Mouse (Mus musculus) gastrocnemius, postnatal 10 days (tissue): ENCODE data around the gene Cox11. TPM values are rescaled to one million over a fixed set of nuclear protein-coding genes. Genes with fewer than 3 reads are reported as not detected.

Source experiments
- DNase-seq: peaks from one replicate; pipeline ENCODE4 v3.0.0; 2021; ENCODE audit warnings: mixed read lengths
- total RNA-seq, 2 experiments: library from RNA; stranded (reverse); gene quantifications; 2 replicates each; pipeline ENCODE4 v1.2.3; 2021

The Cox11 gene
- total RNA-seq, 2 experiments from 2014 or later: 21.6 to 22.2 TPM

- DNase-seq: no peak
These were observed 26.5 kb downstream of the Cox11 start for GRCm38 (mm10) chr11:90664345-90664986.

- DNase-seq: peak; percentile 34
These were observed 27.2 kb downstream of the Cox11 start for GRCm38 (mm10) chr11:90665161-90665560.

- no peak for DNase-seq
These were observed 28.3 kb downstream of the Cox11 start for GRCm38 (mm10) chr11:90666144-90666757.

- DNase-seq: no peak
These were observed 28.9 kb downstream of the Cox11 start for GRCm38 (mm10) chr11:90666916-90667315.

GRCm38 (mm10) chr11:90667325-90667724 is 29.4 kb downstream of the Cox11 start:
- no peak for DNase-seq

- DNase-seq: no peak
These were observed 37.6 kb downstream of the Cox11 start for GRCm38 (mm10) chr11:90675479-90676110.

GRCm38 (mm10) chr11:90677027-90677426 is 39.1 kb downstream of the Cox11 start:
- DNase-seq: no peak

- no peak for DNase-seq
These were observed 39.9 kb downstream of the Cox11 start for GRCm38 (mm10) chr11:90677771-90678288.

- no peak for DNase-seq
These were observed 40.6 kb downstream of the Cox11 start for GRCm38 (mm10) chr11:90678582-90678981.

GRCm38 (mm10) chr11:90681171-90681570 is 43.2 kb downstream of the Cox11 start:
- DNase-seq: no peak

GRCm38 (mm10) chr11:90684765-90685164 is 46.8 kb downstream of the Cox11 start:
- DNase-seq: no peak

- DNase-seq: no peak
These were observed 47.2 kb downstream of the Cox11 start for GRCm38 (mm10) chr11:90685196-90685595.

GRCm38 (mm10) chr11:90686287-90687025 is 48.5 kb downstream of the Cox11 start:
- DNase-seq: no peak

GRCm38 (mm10) chr11:90687040-90687439 is 49.1 kb downstream of the Cox11 start:
- peak; percentile 12 for DNase-seq

GRCm38 (mm10) chr11:90687460-90688416 is 49.8 kb downstream of the Cox11 start, which contains the start of gene Tom1l1:
Tom1l1 (minus strand) TSS chr11:90688366.
- peak; percentile 77 for DNase-seq

GRCm38 (mm10) chr11:90690361-90690760 is 52.4 kb downstream of the Cox11 start:
- no peak for DNase-seq

GRCm38 (mm10) chr11:90694206-90694605 is 56.2 kb downstream of the Cox11 start:
- DNase-seq: no peak
